Mouse (Mus musculus): ENCODE results near the gene Gm5426. TPM values are rescaled to one million over a fixed set of nuclear protein-coding genes. Genes with fewer than 3 reads are reported as not detected.
"Not testable (repeated sequence)": the region's sequence is repeated elsewhere in the genome, so short reads cannot be mapped to it uniquely, and the experiment has no call there.

The Gm5426 gene
- not detected for total RNA-seq (2021)
- long read RNA-seq, experiment 1: 0 reads
- long read RNA-seq, experiment 2: 0 reads

DNA sequence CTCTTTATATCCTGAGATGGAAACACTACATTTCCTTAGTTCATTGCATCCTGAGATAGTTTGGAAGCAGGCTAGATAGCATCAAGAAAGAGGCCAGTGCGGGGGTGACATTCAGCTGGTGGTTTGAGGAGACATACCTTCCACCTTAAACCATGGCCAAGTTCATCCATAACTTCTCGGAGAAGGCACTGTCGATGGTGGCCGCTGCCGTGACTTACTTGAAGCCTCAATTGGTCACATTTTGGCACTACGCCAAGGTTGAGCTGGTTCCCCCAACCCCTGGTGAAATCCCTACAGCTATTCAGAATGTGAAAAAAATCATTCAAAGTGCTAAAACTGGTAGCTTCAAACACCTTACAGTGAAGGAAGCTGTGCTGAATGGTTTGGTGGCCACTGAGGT lies at the start of gene Gm5426:
Gm5426 (plus strand) TSS at position 153 of the 400 bp plus-strand sequence.
- not testable (repeated sequence) for DNase-seq (ENCODE audit: low spot score in 2 of 2)

DNA sequence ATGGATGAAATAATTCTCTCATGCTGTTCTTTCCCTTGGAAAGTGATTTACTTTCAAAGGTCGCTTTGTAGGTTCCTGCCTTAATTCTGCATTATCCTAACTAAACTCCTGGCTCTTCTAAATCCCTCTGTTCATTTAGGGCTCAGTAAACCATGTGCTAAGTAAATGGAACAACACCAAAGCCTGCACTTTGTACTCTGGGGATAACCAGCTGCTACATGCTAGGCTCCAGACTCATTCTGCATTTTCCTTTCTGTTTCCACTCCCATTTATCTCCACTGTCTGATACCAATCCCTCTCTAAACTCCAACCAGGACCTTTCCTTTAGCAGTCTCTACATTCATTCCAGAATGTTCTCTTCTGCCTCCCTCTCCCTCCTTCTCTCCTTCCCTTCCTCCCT lies 46.7 kb upstream of the Gm5426 start:
- no peak for DNase-seq (ENCODE audit: low spot score in 2 of 2)

DNA sequence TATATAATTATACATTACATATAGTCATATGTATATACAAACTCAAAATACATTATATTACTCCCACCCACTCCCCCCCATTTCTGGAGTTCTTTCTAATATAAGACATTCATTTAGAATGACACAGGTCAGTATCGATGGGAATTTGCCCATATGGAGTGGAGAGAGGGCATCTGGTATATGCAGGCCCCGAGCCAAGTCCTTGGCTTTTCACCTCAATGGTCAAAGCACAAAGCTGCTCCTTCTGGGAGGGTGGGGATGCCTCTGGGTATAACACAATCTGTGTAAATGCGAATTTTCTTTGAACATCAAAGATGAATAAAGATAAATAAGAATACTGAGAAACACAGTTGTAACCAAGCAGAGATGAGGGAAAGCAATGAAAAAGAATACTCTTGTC lies 46.0 kb upstream of the Gm5426 start:
- no peak for DNase-seq (ENCODE audit: low spot score in 2 of 2)

DNA sequence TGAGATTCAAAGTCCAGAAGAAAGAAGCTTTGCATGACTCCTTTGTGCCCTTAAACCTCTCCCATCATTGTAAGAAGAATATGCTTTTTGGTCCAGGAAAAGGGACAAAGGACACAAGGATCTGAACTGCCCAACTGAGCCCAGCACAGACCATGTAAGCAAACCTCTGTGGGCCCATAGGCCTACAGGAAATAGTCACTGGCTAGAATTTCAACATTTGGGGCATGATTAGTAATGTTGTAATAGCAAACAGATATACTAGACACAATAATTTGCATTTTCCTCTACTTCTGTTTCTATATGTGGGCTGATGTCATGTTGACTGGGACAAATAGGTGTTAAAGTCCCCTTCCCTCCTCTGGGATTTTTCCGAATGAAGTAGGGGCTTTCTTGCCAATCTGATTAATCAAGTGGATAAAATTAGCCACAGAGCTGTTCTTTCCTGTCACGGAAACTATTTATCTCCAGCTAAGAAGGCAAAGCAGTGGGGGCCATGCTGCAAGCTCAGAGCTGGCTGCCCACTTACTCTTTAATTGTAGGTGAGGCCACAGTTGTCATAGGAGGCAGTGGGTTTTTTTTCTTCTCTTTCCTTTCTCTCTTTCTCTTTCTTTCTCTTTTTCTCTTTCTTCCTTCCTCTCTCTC lies 42.4 kb upstream of the Gm5426 start:
- DNase-seq (ENCODE audit: low spot score in 2 of 2): no peak

DNA sequence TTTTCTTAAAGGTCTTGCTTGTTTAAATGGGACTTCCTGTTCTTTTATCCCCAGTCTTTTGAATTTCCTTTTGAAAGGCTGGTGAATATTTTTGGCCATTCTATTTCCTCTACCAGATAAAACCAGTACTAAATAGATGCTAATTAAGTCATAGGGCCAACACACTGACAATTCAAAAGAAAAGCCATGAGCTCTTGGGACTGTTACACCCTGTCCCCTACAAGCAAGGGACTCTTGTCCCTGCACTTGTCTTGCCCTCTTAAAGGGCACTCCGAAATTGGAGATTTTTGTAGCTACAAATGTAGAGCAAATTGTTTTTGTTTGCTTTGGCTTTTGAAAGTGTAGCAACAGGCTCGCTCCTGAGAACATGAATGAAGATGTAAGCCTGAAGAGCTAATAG lies 41.8 kb upstream of the Gm5426 start:
- no peak for DNase-seq (ENCODE audit: low spot score in 2 of 2)

DNA sequence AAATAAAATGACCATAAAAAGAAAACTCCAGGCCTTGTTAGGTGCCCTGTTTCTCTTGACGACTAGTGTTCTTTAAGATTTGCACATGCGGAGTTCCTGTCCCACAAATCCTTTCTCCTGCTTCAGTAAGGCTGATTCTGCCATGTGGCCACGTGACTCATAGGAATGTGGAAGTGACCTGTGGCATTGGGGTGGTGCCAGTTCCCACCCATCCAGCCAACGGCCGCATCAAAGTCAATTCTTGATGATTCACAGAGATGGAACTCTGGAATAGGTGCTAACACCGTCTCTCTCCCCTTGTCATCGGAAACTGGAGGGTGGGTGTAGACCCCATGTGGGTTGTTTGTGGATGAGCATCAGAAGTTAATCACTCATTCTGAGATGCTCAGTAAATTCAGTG lies 39.7 kb upstream of the Gm5426 start:
- DNase-seq (ENCODE audit: low spot score in 2 of 2): no peak

DNA sequence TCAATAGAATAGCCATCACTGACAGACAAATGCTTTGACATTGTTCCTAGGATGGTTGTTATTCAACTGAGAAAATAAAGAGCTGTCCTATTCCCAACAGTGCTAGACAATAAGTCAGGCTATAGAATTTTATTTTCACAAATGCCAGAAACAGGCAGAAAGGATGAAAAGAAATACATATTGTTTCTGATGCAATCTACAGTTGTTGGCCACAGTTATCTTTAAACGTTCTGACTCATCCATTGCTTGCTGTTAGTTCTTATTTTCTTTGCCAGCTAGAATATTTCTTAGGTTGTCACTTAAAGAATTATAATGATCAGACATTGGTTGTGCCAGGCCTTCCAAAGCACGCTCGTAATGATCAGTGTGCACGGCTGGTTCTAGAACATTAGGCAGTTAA lies 35.4 kb upstream of the Gm5426 start:
- no peak for DNase-seq (ENCODE audit: low spot score in 2 of 2)

DNA sequence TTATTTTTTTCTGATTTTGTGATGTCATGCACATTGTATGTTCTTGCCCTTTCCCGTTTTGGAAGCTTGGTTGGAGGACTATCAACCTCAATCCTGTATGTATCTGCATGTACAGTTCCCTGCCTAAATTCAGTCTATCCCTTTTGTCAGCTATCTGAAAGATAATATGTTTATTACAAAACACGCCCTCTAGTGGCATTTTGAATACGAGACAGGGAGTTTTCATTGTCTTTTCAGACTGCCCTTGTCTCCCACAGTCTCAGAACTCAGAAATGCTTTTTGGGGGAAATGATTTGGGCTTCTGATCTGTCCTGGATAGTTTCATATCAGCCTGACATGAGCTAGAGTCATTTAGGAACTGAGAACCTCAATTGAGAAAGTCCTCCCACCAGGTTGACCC lies 32.2 kb upstream of the Gm5426 start:
- no peak for DNase-seq (ENCODE audit: low spot score in 2 of 2)

DNA sequence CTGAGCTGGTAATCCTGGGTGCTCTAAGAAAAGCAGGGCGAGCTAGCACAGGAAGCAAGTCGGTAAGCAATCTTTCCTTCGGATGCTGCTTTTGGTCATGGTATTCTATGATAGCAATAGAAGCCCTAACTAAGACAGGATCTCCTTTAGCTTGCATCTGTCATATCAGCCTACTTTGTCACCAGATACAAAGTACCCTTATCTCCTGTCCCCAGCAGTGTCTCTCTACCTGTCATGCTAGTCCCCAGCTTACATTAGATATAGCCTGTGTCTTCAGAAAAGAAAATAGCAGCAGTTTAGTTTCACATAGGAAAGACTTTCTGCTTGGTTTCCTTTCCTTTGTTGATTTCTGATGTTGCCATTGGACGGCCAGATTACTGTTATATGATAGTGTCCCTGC lies 31.8 kb upstream of the Gm5426 start:
- no peak for DNase-seq (ENCODE audit: low spot score in 2 of 2)

DNA sequence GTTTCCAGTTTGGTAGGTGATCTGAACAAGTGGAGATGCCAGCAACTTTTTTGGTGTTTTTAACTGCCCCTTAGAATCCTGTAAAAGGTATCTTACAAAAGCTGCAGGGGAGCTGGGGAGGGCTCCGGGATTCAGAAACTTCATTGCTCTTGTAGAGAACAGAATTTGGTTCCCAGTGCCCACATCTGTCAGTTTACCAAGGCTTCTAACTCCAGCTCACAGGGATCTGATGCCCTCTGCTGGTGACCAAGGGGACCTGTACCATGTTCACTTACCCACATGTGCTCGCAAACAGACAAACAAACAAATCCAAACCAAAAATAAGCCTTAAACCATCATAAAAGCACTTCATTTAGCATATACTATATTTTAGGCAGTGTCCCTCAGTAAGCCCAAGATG lies 31.3 kb upstream of the Gm5426 start:
- no peak for DNase-seq (ENCODE audit: low spot score in 2 of 2)

DNA sequence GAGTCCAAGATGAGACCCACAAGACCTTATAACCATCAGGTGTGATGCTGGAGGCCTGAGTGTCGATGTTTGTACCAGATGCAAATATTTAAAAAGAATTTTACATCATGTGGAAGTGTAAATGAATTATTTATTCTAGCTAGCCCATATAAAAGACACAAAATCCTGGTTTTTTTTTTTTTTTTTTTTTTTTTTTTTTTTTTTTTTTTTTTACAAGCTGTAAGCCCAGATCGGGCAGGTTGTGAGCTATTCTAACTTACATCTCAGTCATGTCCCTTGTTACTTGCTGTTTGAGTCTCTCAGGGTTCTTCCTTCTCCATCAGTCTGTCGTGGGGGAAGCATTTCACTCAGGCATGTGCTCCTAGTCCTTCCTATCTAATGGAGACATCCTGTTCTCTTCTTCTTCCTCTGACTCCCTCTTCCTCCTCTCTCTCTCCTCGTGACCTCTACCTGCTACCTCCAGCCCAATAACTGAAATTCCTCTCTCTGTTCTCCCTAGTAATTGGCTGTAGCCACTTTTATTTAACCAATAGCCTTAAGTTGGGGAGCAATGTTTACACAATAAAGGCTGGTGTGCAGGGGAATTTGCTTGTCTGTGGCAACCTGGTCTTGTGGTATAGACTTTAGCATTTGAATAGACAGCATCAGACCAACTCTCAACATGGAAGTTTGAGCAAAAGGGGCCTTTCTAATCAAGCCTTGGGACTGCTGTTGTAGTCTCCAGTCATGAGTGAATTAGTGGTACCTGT lies 29.3 kb upstream of the Gm5426 start:
- DNase-seq (ENCODE audit: low spot score in 2 of 2): no peak

DNA sequence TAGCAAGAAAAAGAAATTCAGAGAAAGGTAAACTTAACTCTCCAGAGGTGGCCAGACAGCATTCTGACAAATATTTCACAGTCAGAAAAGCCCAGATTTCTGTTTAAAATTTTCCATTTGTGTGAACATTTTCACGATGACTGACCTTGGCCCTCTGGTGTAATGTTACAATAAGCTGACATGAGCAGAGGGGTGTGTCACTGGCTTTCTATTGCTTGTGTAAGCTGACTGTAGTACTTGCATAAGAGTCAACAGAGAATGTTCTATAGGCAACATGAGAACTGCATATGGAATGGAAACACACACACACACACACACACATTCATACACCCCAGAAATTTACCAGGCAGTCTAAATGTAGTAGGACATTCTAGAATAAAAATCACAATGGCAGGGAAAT lies 28.6 kb upstream of the Gm5426 start:
- no peak for DNase-seq (ENCODE audit: low spot score in 2 of 2)

DNA sequence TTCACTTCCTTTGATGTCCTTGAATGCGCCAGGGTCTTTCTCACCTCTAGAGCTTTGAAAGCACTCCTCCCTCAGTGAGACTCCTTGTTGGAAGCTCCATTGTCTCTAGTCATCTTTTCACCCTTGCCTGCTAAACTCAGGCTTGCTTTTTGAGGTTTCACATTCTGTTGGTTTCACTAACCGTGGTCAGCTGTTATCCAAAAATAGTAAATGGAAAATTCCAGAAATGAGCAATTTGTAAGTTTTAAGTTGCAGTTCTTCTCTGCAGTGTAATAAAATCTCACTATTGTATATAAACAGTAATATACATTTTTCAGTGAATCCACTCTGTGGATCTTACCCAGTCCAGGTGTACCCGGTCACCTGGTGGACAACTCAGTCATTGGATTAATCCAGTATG lies 21.1 kb upstream of the Gm5426 start:
- DNase-seq (ENCODE audit: low spot score in 2 of 2): no peak

DNA sequence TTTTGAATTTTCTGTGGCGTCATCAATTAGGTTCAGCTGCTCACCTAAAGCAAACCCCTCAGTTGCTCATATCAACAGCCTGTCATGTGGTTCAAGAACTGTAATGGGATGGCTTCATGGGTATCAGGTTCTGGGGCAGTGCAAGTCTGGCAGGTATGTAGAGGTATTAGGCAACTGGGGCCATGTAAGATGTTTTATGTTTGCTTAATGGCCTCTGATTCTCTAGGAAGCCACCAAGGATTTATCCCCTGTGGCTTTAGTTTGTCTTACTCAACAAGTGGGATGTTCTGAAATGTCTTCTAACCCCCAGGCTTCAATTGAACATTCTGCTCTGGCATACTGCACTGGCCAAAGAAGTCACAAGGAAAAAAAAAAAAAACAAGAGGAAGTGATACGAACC lies 15.6 kb upstream of the Gm5426 start:
- no peak for DNase-seq (ENCODE audit: low spot score in 2 of 2)

DNA sequence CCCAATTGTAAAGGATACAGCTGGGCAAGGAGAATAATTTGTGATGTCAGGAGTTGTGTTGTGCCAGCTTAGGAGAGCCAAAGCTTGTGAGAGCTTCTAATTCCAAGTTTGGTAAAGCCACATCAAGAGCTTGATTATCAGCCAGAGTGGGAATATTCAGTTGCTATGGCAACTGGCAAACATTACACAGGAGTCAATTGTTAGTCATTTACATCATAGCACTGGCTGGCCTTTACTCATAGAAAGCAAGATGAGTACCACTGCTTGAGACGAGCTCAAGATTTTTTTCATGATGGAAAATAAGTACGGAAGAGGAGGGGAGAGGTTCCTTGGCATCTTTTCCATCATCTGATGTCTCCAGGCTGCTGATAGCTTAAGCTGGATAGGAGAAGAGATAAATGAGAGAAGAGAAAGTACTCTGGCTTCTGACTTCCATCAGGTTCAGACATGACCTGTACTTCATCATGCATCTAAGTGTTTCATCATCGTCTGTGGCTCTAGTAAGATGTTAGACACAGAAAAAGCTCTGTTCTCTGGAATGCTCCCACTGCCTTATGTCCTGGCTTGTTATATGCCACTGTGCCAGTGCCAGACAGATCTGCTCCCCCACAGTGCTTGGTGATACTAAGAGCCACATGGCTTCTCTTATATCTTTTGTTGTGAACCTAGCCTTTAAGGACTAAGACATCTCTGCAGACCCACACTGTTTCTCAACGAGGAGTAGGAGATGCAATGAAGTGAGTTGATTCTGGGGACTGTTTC lies 15.0 kb upstream of the Gm5426 start:
- DNase-seq (ENCODE audit: low spot score in 2 of 2): no peak

DNA sequence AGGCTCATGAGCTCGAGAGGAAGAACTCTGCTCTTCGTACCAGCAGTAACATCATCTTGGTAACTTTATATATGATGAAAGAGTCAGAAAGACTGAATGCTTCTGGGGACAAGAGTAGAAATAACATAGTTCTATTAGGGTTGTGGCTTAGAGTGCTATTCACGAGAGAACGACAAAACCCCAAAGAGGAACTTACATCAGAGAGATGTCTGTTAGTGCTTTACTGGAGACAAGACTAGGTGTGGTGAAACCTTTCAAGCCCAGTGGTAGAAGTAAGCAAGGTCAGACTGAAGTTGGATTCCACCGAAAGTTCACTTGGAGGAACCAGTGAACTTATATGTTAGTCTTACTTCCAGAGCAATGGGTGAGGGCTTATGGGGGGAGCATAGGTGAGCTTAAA lies 12.5 kb upstream of the Gm5426 start:
- no peak for DNase-seq (ENCODE audit: low spot score in 2 of 2)

DNA sequence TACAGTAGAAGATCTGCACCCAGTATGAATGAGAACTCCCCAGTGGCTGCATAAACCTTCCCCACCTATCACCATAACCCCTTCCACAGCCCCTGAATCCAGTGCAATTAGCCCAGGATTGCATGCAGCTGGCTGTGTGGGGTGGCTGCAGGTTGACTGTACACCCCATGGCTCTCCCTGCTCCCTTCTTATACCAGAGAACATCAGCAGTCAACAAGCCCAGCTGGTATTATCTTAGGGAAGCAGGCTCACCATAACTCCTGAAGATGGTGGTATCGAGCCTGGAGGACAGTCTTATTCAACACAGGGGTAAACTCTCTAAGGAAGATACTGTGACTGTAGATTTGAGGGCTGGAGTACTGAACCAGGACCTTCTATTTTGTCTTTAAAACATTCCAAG lies 12.1 kb upstream of the Gm5426 start:
- no peak for DNase-seq (ENCODE audit: low spot score in 2 of 2)

DNA sequence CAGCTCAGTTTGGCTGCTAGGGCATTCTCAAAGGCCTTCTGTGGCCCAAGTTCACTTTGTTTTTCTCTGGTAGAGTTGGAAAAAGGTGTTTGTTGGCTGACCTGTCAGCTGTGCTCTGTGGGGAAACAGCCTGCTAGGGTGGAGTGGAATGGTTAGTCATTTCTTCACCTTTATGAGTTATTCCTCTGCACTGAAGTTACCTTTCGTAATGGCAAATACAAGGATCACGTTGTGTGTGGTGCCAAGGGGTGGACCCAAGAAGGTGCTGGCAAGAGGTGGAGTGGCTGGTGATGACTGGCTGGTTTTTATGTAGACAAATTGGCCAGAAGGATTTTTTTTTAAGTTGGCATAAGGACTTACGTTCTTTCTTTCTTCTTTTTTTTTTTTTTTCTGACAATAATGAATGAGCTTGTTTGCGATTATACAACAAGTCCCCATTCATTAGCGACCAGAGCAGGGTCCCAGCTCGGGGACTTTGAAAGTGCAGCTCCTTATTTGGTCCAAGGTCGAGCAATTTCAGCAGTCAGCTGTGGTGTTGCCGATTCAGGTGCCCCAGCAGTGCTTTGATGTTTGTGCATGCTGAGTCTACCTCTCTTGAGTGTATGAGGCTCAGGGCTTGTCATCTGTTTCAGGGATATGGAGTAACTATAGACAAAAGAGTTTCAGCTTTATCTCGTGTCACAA lies 10.5 kb upstream of the Gm5426 start:
- no peak for DNase-seq (ENCODE audit: low spot score in 2 of 2)

DNA sequence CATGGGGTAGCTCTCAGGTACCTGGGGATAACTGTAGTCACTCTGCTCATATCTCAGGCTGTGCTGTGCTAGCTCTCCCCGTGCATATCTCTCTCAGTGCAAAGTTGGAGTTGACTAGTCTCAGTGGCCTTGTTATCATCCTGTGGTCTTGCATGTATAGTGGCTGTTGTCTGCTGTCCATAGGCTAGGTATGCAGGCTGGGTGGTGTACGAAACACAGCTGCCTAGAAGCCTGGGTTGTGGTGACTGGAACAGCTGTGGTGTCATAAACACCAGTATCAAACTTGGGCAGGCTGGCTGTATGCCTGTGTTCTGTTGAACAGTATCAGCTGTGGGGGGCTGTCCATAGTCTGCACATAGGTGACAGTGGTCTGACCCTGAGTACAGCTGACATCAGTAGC lies 7.2 kb upstream of the Gm5426 start:
- no peak for DNase-seq (ENCODE audit: low spot score in 2 of 2)

DNA sequence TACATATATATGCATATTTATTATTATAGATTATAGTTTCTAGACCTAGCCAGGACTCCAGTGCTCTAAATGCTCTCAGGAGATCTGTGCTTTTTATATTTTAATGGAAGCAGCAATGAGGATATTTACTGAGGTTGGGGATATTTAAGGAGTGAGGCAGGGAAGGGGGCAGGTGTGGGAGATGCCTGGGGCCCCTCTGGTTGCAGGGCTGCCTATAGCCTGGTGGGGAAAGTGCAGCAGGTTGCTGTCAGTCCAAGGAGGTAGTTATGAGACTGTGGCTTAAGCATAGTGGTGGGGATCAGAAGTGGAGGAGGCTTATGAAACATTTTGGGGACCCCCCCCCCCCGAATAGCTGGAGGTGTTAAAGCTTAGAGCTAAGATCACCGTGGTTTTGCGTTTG lies 6.0 kb upstream of the Gm5426 start:
- no peak for DNase-seq (ENCODE audit: low spot score in 2 of 2)

DNA sequence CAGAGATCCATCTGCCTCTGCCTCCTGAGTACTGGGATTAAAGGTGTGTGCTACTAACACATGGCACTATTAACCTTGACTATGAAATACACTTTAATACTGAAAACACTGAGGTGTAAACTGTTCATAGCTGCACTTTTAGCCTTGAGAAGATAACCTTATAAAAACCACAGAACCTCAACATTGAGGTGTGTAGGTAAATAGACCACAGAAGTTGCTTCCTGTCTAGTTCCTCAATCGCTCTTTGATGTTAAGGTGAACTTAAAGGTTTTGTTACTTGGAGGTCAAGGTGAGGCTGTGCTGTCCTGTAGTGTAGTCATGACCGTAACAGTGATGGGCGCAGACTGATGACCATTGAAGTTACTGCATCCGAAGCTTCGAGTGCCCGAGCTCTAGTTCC lies 5.3 kb upstream of the Gm5426 start:
- DNase-seq (ENCODE audit: low spot score in 2 of 2): no peak

DNA sequence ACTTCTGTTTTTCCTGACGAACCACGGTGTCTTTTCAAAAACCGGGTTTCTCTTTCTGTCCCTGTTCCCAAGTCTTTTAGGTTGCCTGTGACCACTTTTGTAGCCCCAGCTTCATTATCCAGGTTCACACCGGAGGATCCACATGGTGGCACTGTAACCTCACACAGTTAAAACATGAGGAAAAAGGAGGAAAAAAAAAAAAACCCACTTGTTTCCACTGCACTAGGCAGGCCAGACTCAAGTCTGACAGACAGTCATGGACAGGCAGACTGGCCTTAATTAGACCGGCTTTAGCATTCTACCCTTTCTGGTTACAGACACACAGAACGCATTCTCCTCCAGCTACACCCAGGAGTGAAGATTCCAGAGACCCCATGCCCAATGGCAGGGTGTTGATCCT lies 4.2 kb upstream of the Gm5426 start:
- DNase-seq (ENCODE audit: low spot score in 2 of 2): peak in 1 of 2 experiments; percentile 20

Data from adrenal gland, postnatal 4 days (tissue).